Mouse (Mus musculus) ES-Bruce4 (cell line): ENCODE results near the gene Ngrn.

ENCODE experiments used
- CTCF ChIP-seq: IDR thresholded peaks from one replicate; pipeline ENCODE4 v1.8.1; 2011; ENCODE audit warnings: low read depth, low read length
- POLR2A ChIP-seq: IDR thresholded peaks from one replicate; pipeline ENCODE4 v1.8.1; 2011; ENCODE audit warnings: low read length; ENCODE audit not compliant: insufficient read depth

- TF ChIP-seq CTCF: no peak
- no peak for TF ChIP-seq POLR2A
Measured at GRCm38 (mm10) chr7:80264606-80265005, 3.6 kb downstream of the Ngrn start.
